Comparison of ENCODE assay signal across 8 mouse cellular contexts in the genomic region with DNA sequence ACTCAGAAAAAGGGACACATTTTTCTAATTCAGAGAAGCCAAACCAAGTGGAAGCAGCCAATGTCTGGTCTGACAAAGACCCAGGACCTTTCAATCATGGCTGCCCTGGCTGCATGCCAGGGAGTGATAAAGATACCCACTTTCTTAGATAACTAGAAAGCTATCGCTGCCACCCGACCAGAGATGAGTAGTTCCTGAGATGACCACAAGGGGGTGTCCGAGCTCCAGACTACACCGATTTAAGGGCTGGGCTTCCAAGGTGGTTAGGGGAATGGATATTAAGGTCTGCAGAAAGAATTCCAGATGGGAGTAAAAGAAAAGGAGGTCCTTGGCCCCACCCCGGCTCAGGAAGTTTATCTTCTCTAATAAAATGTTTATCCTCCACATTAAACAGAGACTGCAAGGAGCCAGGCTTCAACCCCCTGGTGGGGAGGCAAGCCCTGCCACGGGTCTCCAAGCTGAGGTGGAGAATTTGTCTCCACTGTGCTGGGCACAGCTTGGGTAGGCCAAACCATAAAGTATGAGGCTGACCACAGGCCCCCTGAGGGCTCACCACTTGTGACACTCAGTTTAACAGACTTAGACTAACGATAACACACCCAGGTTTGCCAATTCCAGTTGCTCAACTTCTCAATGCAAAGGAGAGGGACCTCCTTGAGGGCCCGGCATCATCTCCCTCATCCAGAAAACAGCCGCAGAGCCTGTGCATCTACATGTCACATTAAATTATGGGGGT. TPM values are rescaled to one million over a fixed set of nuclear protein-coding genes. Genes with fewer than 3 reads are reported as not detected.
DNase-seq lines count a peak whose midpoint lies in the region; ATAC-seq and TF ChIP-seq lines count a peak whose summit lies in the region.

No protein-coding gene starts in this region.

- DNase-seq in adrenal gland, postnatal 4 days (ENCODE audit: low spot score in 2 of 2), result peak; percentile 57
- peak; percentile 68 to 88 for DNase-seq in kidney, postnatal 36 days
- DNase-seq in lung, embryonic 14.5 days, result peak; percentile 87
- peak; percentile 63 for DNase-seq in ovary, postnatal 36 days (ENCODE audit: low spot score)

- no peaks in the 10 kb centered on the region for H3K4me1 ChIP-seq in ES-Bruce4 (ENCODE audit: control insufficient read depth, insufficient read depth, low read length)
- peaks cover 55% of the 10 kb centered on the region for H3K4me1 ChIP-seq in embryonic facial prominence, embryonic 15.5 days
- H3K4me1 ChIP-seq in heart, embryonic 15.5 days (replicated peaks), result peaks cover 56% of the 10 kb centered on the region
- peaks cover 27% of the 10 kb centered on the region for H3K4me1 ChIP-seq in lung, embryonic 14.5 days (ENCODE audit: insufficient read depth)

- H3K9ac ChIP-seq in ES-Bruce4 (ENCODE audit: low read depth, poor library complexity, severe bottlenecking), result no peak overlapping the region
- 0 out of 2 replicates have a peak overlapping the region, but pooled peaks have one; percentile 2 for H3K9ac ChIP-seq in embryonic facial prominence, embryonic 15.5 days
- peak overlapping the region; percentile 47 for H3K9ac ChIP-seq in heart, embryonic 15.5 days
- H3K9ac ChIP-seq in lung, embryonic 14.5 days, result peak overlapping the region; percentile 41; the same call in 1 of the 2 replicates

- 0 out of 2 replicates have a peak, but pooled peaks cover 3% of the 10 kb centered on the region for H3K36me3 ChIP-seq in ES-Bruce4 (ENCODE audit: control insufficient read depth, insufficient read depth, low read length, poor library complexity, severe bottlenecking)
- H3K36me3 ChIP-seq in embryonic facial prominence, embryonic 15.5 days, result peaks cover 9% of the 10 kb centered on the region
- H3K36me3 ChIP-seq in heart, embryonic 15.5 days, result no peaks in the 10 kb centered on the region
- H3K36me3 ChIP-seq in lung, embryonic 14.5 days (ENCODE audit: insufficient read depth), result peaks cover 41% of the 10 kb centered on the region

- WGBS in embryonic facial prominence, embryonic 15.5 days, result 20% methylated on average over 9 of the region's 9 CpGs
- WGBS in heart, embryonic 15.5 days, result 27% methylated on average over 9 of the region's 9 CpGs
- 18% methylated on average over 9 of the region's 9 CpGs for WGBS in lung, embryonic 14.5 days

- no peaks in the 10 kb centered on the region for H3K9me3 ChIP-seq in ES-Bruce4 (replicated peaks; ENCODE audit: control insufficient read depth, insufficient read depth, low read length, poor library complexity, severe bottlenecking)
- H3K9me3 ChIP-seq in embryonic facial prominence, embryonic 15.5 days (replicated peaks), result no peaks in the 10 kb centered on the region
- no peaks in the 10 kb centered on the region for H3K9me3 ChIP-seq in heart, embryonic 15.5 days (replicated peaks)
- H3K9me3 ChIP-seq in lung, embryonic 14.5 days (ENCODE audit: low read depth, low read length), result no peaks in the 10 kb centered on the region

- no peak for ATAC-seq in embryonic facial prominence, embryonic 15.5 days (ENCODE audit: insufficient number of reproducible peaks, low FRiP score, low TSS enrichment, low read depth)
- no peak for ATAC-seq in heart, embryonic 15.5 days (replicated peaks; ENCODE audit: insufficient number of reproducible peaks, insufficient read depth, low FRiP score, low read depth)
- no peak for ATAC-seq in lung, embryonic 14.5 days (ENCODE audit: insufficient read depth)
- ATAC-seq in inflammation-experienced regulatory T-cells, adult 6 months, result no peak

- no peak overlapping the region for H3K27ac ChIP-seq in ES-Bruce4 (ENCODE audit: insufficient read depth, low read length)
- no peak overlapping the region for H3K27ac ChIP-seq in embryonic facial prominence, embryonic 15.5 days (replicated peaks)
- no peak overlapping the region; the same call in 1 of the 2 replicates for H3K27ac ChIP-seq in heart, embryonic 15.5 days
- H3K27ac ChIP-seq in lung, embryonic 14.5 days (ENCODE audit: low read depth), result no peak overlapping the region

- H3K4me3 ChIP-seq in ES-Bruce4 (ENCODE audit: low read depth, low read length), result no peak overlapping the region
- H3K4me3 ChIP-seq in embryonic facial prominence, embryonic 15.5 days (replicated peaks), result peak overlapping the region; percentile 21
- H3K4me3 ChIP-seq in heart, embryonic 15.5 days, result peak overlapping the region; percentile 22
- H3K4me3 ChIP-seq in lung, embryonic 14.5 days (ENCODE audit: low read depth, low read length), result peak overlapping the region; percentile 27

- H3K27me3 ChIP-seq in ES-Bruce4 (ENCODE audit: control insufficient read depth, insufficient read depth, low read length, poor library complexity, severe bottlenecking), result no peaks in the 10 kb centered on the region
- no peaks in the 10 kb centered on the region for H3K27me3 ChIP-seq in embryonic facial prominence, embryonic 15.5 days
- no peaks in the 10 kb centered on the region for H3K27me3 ChIP-seq in heart, embryonic 15.5 days
- no peaks in the 10 kb centered on the region for H3K27me3 ChIP-seq in lung, embryonic 14.5 days (ENCODE audit: insufficient read depth, low read length)

- no peak for TF ChIP-seq EP300 in ES-Bruce4 (IDR thresholded peaks at IDR 0.05; ENCODE audit: insufficient read depth, low read depth, low read length)

- peak overlapping the region; percentile 40 for H3K4me2 ChIP-seq in embryonic facial prominence, embryonic 15.5 days (replicated peaks)
- H3K4me2 ChIP-seq in heart, embryonic 15.5 days, result peak overlapping the region; percentile 57
- peak overlapping the region; percentile 59 for H3K4me2 ChIP-seq in lung, embryonic 14.5 days

- peak; percentile 62 for TF ChIP-seq CTCF in ES-Bruce4 (IDR thresholded peaks at IDR 0.05; ENCODE audit: low read depth, low read length)
- peak; percentile 85 for TF ChIP-seq CTCF in lung, embryonic 14.5 days (IDR thresholded peaks at IDR 0.05; ENCODE audit: low read depth)

- TF ChIP-seq POLR2A in ES-Bruce4 (IDR thresholded peaks at IDR 0.05; ENCODE audit: insufficient read depth, low read length), result no peak

RNA-seq across cellular contexts. Expression of a gene that starts 2.5 kb away (rescaled TPM):
- polyA plus RNA-seq in ES-Bruce4 (2011; ENCODE audit: insufficient read depth, insufficient read length, low read depth, missing spikeins), result not detected in 2 replicates
- 10 to 100 TPM in 1 of 2 experiments, 1 to 10 TPM in 1; 9.7 to 17.4 TPM for total RNA-seq in adrenal gland, postnatal 4 days (2021)
- 5.3 and 6.0 TPM in 2 replicates for polyA plus RNA-seq in embryonic facial prominence, embryonic 15.5 days (2015; fragmentation: Nextera tagmentation; extraction: Ambion mirVana)
- polyA plus RNA-seq in heart, embryonic 15.5 days (2015; fragmentation: Nextera tagmentation; extraction: Ambion mirVana), result 3.8 TPM in 2 replicates
- polyA plus RNA-seq in lung, embryonic 14.5 days (2014; fragmentation: Nextera tagmentation; extraction: Ambion mirVana), result 4.7 and 5.0 TPM in 2 replicates
- not detected for polyA plus RNA-seq in inflammation-experienced regulatory T-cells, adult 6 months (2017; shearing (Covaris generic))

RNA-seq across cellular contexts. Expression of a gene that starts 3.8 kb away (rescaled TPM):
- 0.49 and 0.67 TPM in 2 replicates for polyA plus RNA-seq in ES-Bruce4 (2011; ENCODE audit: insufficient read depth, insufficient read length, low read depth, missing spikeins)
- under 1 TPM; 0.11 to 0.51 TPM for total RNA-seq in adrenal gland, postnatal 4 days (2021)
- 0.27 and 0.46 TPM in 2 replicates for polyA plus RNA-seq in embryonic facial prominence, embryonic 15.5 days (2015; fragmentation: Nextera tagmentation; extraction: Ambion mirVana)
- 0.05 and 0.13 TPM in 2 replicates for polyA plus RNA-seq in heart, embryonic 15.5 days (2015; fragmentation: Nextera tagmentation; extraction: Ambion mirVana)
- polyA plus RNA-seq in lung, embryonic 14.5 days (2014; fragmentation: Nextera tagmentation; extraction: Ambion mirVana), result 0.08 and 0.32 TPM in 2 replicates
- not detected for polyA plus RNA-seq in inflammation-experienced regulatory T-cells, adult 6 months (2017; shearing (Covaris generic))

RNA-seq across cellular contexts. Expression of a gene that starts 3.8 kb away (rescaled TPM):
- polyA plus RNA-seq in ES-Bruce4 (2011; ENCODE audit: insufficient read depth, insufficient read length, low read depth, missing spikeins), result 34.1 and 34.3 TPM in 2 replicates
- 10 to 100 TPM; 42.5 to 45.8 TPM for total RNA-seq in adrenal gland, postnatal 4 days (2021)
- polyA plus RNA-seq in embryonic facial prominence, embryonic 15.5 days (2015; fragmentation: Nextera tagmentation; extraction: Ambion mirVana), result 68.0 and 69.8 TPM in 2 replicates
- polyA plus RNA-seq in heart, embryonic 15.5 days (2015; fragmentation: Nextera tagmentation; extraction: Ambion mirVana), result 28.7 and 39.9 TPM in 2 replicates
- polyA plus RNA-seq in lung, embryonic 14.5 days (2014; fragmentation: Nextera tagmentation; extraction: Ambion mirVana), result 85.6 and 89.2 TPM in 2 replicates
- polyA plus RNA-seq in inflammation-experienced regulatory T-cells, adult 6 months (2017; shearing (Covaris generic)), result 1 to 10 TPM; 3.9 to 8.2 (median 6.0) TPM

RNA-seq across cellular contexts. Expression of a gene that starts 8.0 kb away (rescaled TPM):
- polyA plus RNA-seq in ES-Bruce4 (2011; ENCODE audit: insufficient read depth, insufficient read length, low read depth, missing spikeins), result not detected in 2 replicates
- under 1 TPM in 1 of 2 experiments, not detected in 1; 0.17 TPM for total RNA-seq in adrenal gland, postnatal 4 days (2021)
- polyA plus RNA-seq in embryonic facial prominence, embryonic 15.5 days (2015; fragmentation: Nextera tagmentation; extraction: Ambion mirVana), result 0.08 and 0.20 TPM in 2 replicates
- not detected in 2 replicates for polyA plus RNA-seq in heart, embryonic 15.5 days (2015; fragmentation: Nextera tagmentation; extraction: Ambion mirVana)
- 0.07 and 0.11 TPM in 2 replicates for polyA plus RNA-seq in lung, embryonic 14.5 days (2014; fragmentation: Nextera tagmentation; extraction: Ambion mirVana)
- polyA plus RNA-seq in inflammation-experienced regulatory T-cells, adult 6 months (2017; shearing (Covaris generic)), result not detected

RNA-seq across cellular contexts. Expression of a gene that starts 24.7 kb away (rescaled TPM):
- polyA plus RNA-seq in ES-Bruce4 (2011; ENCODE audit: insufficient read depth, insufficient read length, low read depth, missing spikeins), result 57.6 and 58.0 TPM in 2 replicates
- total RNA-seq in adrenal gland, postnatal 4 days (2021), result 10 to 100 TPM; 92.8 to 97.0 TPM
- 38.7 and 42.1 TPM in 2 replicates for polyA plus RNA-seq in embryonic facial prominence, embryonic 15.5 days (2015; fragmentation: Nextera tagmentation; extraction: Ambion mirVana)
- polyA plus RNA-seq in heart, embryonic 15.5 days (2015; fragmentation: Nextera tagmentation; extraction: Ambion mirVana), result 93.4 and 102 TPM in 2 replicates
- polyA plus RNA-seq in lung, embryonic 14.5 days (2014; fragmentation: Nextera tagmentation; extraction: Ambion mirVana), result 84.9 and 87.7 TPM in 2 replicates
- polyA plus RNA-seq in inflammation-experienced regulatory T-cells, adult 6 months (2017; shearing (Covaris generic)), result under 1 TPM in 1 of 3 experiments, not detected in 2; 0.69 TPM
